Mouse (Mus musculus) CH12.LX (cell line): Measurements from ENCODE around the gene Car8. TPM values are rescaled to one million over a fixed set of nuclear protein-coding genes. Genes with fewer than 3 reads are reported as not detected.

Experiments used
- DNase-seq: peaks from one replicate; pipeline ENCODE4 v3.0.0-alpha.2; 2013; ENCODE audit errors: extremely low read depth
- H3K27ac ChIP-seq: 2 replicates; pipeline ENCODE4 v1.5.1; 2012; ENCODE audit warnings: low read depth, mild to moderate bottlenecking, control low read depth, moderate library complexity; ENCODE audit not compliant: insufficient read depth
- H3K27me3 ChIP-seq: replicated peaks from 2 replicates; pipeline ENCODE3; 2012; ENCODE audit warnings: inconsistent platforms
- H3K36me3 ChIP-seq, 2 experiments: replicated peaks in 1 of 2; 2 replicates each; pipeline versions ENCODE3 to v1.6.1; 2012; ENCODE audit warnings: inconsistent platforms in 1 of 2, low read length in 1 of 2, mild to moderate bottlenecking in 1 of 2, mixed read lengths in 1 of 2, moderate library complexity in 1 of 2; ENCODE audit not compliant: control insufficient read depth in 1 of 2, insufficient read depth in 1 of 2
- H3K4me1 ChIP-seq, 2 experiments: 2 replicates each; pipeline ENCODE4 v1.6.1; 2012; ENCODE audit warnings: inconsistent platforms in 1 of 2, moderate library complexity in 1 of 2; ENCODE audit not compliant: insufficient read depth in 2 of 2, control insufficient read depth in 1 of 2
- H3K4me2 ChIP-seq: 2 replicates; pipeline ENCODE4 v1.6.1; 2012; ENCODE audit warnings: low read depth, mild to moderate bottlenecking, control low read depth; ENCODE audit not compliant: poor library complexity, insufficient read depth, severe bottlenecking
- H3K4me3 ChIP-seq, 3 experiments: fragments of 150-350 bp in 1 of 3; sonication (generic) in 1 of 3; replicated peaks in 1 of 3; 2 replicates each; pipeline versions ENCODE3 to v1.5.1; 2011 to 2012; ENCODE audit warnings: low read depth in 2 of 3, low read length in 2 of 3, mild to moderate bottlenecking in 2 of 3, moderate library complexity in 2 of 3, control low read depth in 1 of 3, improper control_type of control experiment in 1 of 3, inconsistent platforms in 1 of 3, mixed read lengths in 1 of 3; ENCODE audit not compliant: poor library complexity in 1 of 3
- H3K79me2 ChIP-seq: replicated peaks from 2 replicates; pipeline ENCODE4 v1.6.1; 2012; ENCODE audit warnings: mild to moderate bottlenecking, moderate library complexity; ENCODE audit not compliant: control insufficient read depth, poor library complexity, insufficient read depth, severe bottlenecking; ENCODE audit errors: extremely low read depth
- H3K9ac ChIP-seq: 2 replicates; pipeline ENCODE4 v1.6.1; 2012; ENCODE audit warnings: low read depth, mild to moderate bottlenecking, control low read depth, moderate library complexity; ENCODE audit not compliant: insufficient read depth
- H3K9me3 ChIP-seq: replicated peaks from 2 replicates; pipeline ENCODE3; 2012; ENCODE audit warnings: low read length, inconsistent platforms, mixed read lengths
- BHLHE40 ChIP-seq: IDR thresholded peaks from 2 replicates; pipeline ENCODE4 v1.6.1; 2011; ENCODE audit warnings: mild to moderate bottlenecking, low read depth, low read length, improper control_type of control experiment
- CHD2 ChIP-seq: IDR thresholded peaks from 2 replicates; pipeline ENCODE4 v1.6.1; 2011; ENCODE audit warnings: low read length, improper control_type of control experiment
- CTCF ChIP-seq, 2 experiments: IDR thresholded peaks in 1 of 2; conservative IDR thresholded peaks in 1 of 2; 2 replicates each; pipeline ENCODE4 v1.5.1; 2011 to 2012; ENCODE audit warnings: low read depth in 2 of 2, low read length in 2 of 2, improper control_type of control experiment in 1 of 2, inconsistent platforms in 1 of 2, mild to moderate bottlenecking in 1 of 2, moderate library complexity in 1 of 2
- E2F4 ChIP-seq: IDR thresholded peaks from 2 replicates; pipeline ENCODE4 v1.6.1; 2011; ENCODE audit warnings: low read depth, low read length, improper control_type of control experiment; ENCODE audit not compliant: insufficient replicate concordance
- ELF1 ChIP-seq: IDR thresholded peaks from 2 replicates; pipeline ENCODE4 v1.6.1; 2014; ENCODE audit warnings: low read depth, mild to moderate bottlenecking, inconsistent platforms, low read length, improper control_type of control experiment
- ETS1 ChIP-seq: conservative IDR thresholded peaks from 2 replicates; pipeline ENCODE4 v1.6.1; 2012; ENCODE audit warnings: low read depth, mild to moderate bottlenecking, inconsistent platforms, low read length, improper control_type of control experiment, moderate library complexity
- KAT2A ChIP-seq: IDR thresholded peaks from 2 replicates; pipeline ENCODE4 v1.6.1; 2012; ENCODE audit warnings: low read length, improper control_type of control experiment, inconsistent platforms; ENCODE audit not compliant: insufficient replicate concordance
- MAZ ChIP-seq: IDR thresholded peaks from 2 replicates; pipeline ENCODE4 v1.6.1; 2012; ENCODE audit warnings: low read depth, mild to moderate bottlenecking, inconsistent platforms, low read length, improper control_type of control experiment, moderate library complexity
- MEF2A ChIP-seq: IDR thresholded peaks from 2 replicates; pipeline ENCODE4 v1.6.1; 2014; ENCODE audit warnings: low read depth, mild to moderate bottlenecking, inconsistent platforms, low read length, improper control_type of control experiment, borderline replicate concordance
- MXI1 ChIP-seq: IDR thresholded peaks from 2 replicates; pipeline ENCODE4 v1.6.1; 2011; ENCODE audit warnings: mild to moderate bottlenecking, low read depth, low read length, improper control_type of control experiment
- RAD21 ChIP-seq: IDR thresholded peaks from 2 replicates; pipeline ENCODE4 v1.6.1; 2011; ENCODE audit warnings: low read depth, mild to moderate bottlenecking, low read length, improper control_type of control experiment, moderate library complexity
- RCOR1 ChIP-seq: conservative IDR thresholded peaks from 2 replicates; pipeline ENCODE4 v1.6.1; 2012; ENCODE audit warnings: low read depth, mild to moderate bottlenecking, inconsistent platforms, low read length, improper control_type of control experiment
- SMC3 ChIP-seq: IDR thresholded peaks from 2 replicates; pipeline ENCODE4 v1.6.1; 2011; ENCODE audit warnings: low read depth, low read length, improper control_type of control experiment
- TBP ChIP-seq: conservative IDR thresholded peaks from 2 replicates; pipeline ENCODE4 v1.6.1; 2011; ENCODE audit warnings: low read depth, low read length, improper control_type of control experiment
- TCF12 ChIP-seq: IDR thresholded peaks from 2 replicates; pipeline ENCODE4 v1.6.1; 2014; ENCODE audit warnings: low read depth, mild to moderate bottlenecking, inconsistent platforms, low read length, improper control_type of control experiment
- UBTF ChIP-seq: IDR thresholded peaks from 2 replicates; pipeline ENCODE4 v1.6.1; 2012; ENCODE audit warnings: low read depth, mild to moderate bottlenecking, inconsistent platforms, low read length, improper control_type of control experiment, moderate library complexity
- USF2 ChIP-seq: conservative IDR thresholded peaks from 2 replicates; pipeline ENCODE4 v1.6.1; 2011; ENCODE audit warnings: low read depth, low read length, improper control_type of control experiment
- ZKSCAN1 ChIP-seq: IDR thresholded peaks from 2 replicates; pipeline ENCODE4 v1.6.1; 2012; ENCODE audit warnings: low read depth, inconsistent platforms, low read length, improper control_type of control experiment, borderline replicate concordance
- ZMIZ1 ChIP-seq: IDR thresholded peaks from 2 replicates; pipeline ENCODE4 v1.6.1; 2012; ENCODE audit warnings: low read depth, mild to moderate bottlenecking, inconsistent platforms, low read length, improper control_type of control experiment
- dilution Hi-C: fragments of 300-500 bp; cut with MboI; formaldehyde crosslinking; loops from 2 replicates; pipeline ENCODE4 v1.14.3; 2020; ENCODE audit warnings: low sequenced_read_pairs; ENCODE audit not compliant: extremely low pct_unique_long_range_greater_than_20kb, extremely low pct_ligation_motif_present
- in situ Hi-C: fragments of 300-500 bp; cut with MboI; formaldehyde crosslinking; loops from 3 replicates; pipeline ENCODE4 v1.14.3; 2019; ENCODE audit warnings: low sequenced_read_pairs, low pct_ligation_motif_present, low pct_unique_long_range_greater_than_20kb, mixed read lengths
- polyA plus RNA-seq: library from polyadenylated mRNA; unstranded; fragments of >175 nt; gene quantifications from 2 replicates; pipeline ENCODE4 v1.2.1, GENCODE M21; 2012; ENCODE audit warnings: low read depth; ENCODE audit not compliant: insufficient read length
- total RNA-seq, 2 experiments: library from RNA; depleted of rRNA; stranded (reverse); fragments of 300-350 nt in 1 of 2; fragments of >200 nt in 1 of 2; gene quantifications; 2 replicates each; pipeline ENCODE4 v1.2.3; 2012 to 2014

Gene Car8
- total and polyA plus RNA-seq, 3 experiments: not detected

DNA sequence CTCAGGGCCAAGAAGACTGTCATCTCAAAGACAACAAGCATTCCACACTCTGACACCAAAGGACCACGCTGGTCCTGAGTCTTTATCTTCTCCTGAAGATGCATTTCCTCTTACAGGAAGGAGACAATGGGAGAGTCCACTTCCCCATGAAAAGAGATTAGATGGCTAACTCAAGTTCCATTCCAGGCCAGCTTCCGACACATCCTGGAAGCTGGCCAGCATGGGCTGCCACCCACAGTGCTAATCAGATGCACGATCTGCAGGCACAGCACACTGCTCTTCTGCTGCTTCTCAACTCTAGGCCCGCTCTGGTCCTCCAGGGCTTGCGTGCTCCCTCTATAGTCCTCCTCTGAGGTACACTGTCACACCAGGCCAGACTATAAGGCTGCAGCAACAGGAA lies 40.8 kb downstream of the Car8 start:
- H3K4me3 ChIP-seq: no peak overlapping the region
- no peak for TF ChIP-seq SMC3
- TF ChIP-seq ZKSCAN1: no peak
- no peak for TF ChIP-seq TCF12
- TF ChIP-seq UBTF: no peak
- no peak for TF ChIP-seq TBP
- TF ChIP-seq KAT2A: no peak
- no peak for TF ChIP-seq CHD2
- TF ChIP-seq BHLHE40: no peak
- TF ChIP-seq MAZ: no peak
- no peak for TF ChIP-seq RCOR1
- no peak for TF ChIP-seq ETS1
- TF ChIP-seq MEF2A: no peak
- no peak for TF ChIP-seq E2F4
- no peak for TF ChIP-seq ZMIZ1
- TF ChIP-seq MXI1: no peak
- H3K9ac ChIP-seq: no peak overlapping the region
- no peak overlapping the region for H3K4me2 ChIP-seq
- no peak overlapping the region for H3K27ac ChIP-seq
- H3K9me3 ChIP-seq: no peaks in the 10 kb centered on the region
- H3K27me3 ChIP-seq: no peaks in the 10 kb centered on the region
- peaks cover 0 to 9% of the 10 kb centered on the region in 2 experiments; a peak in 1 of 4 replicates for H3K4me1 ChIP-seq
- H3K36me3 ChIP-seq: no peaks in the 10 kb centered on the region
- dilution Hi-C loops (no loop called here), in situ Hi-C loops (loop anchor here (25.0 kb wide), 1 partner anchor 164 kb away; no protein-coding TSS in a partner anchor)
- no peak for DNase-seq
- H3K79me2 ChIP-seq: no peaks in the 10 kb centered on the region

DNA sequence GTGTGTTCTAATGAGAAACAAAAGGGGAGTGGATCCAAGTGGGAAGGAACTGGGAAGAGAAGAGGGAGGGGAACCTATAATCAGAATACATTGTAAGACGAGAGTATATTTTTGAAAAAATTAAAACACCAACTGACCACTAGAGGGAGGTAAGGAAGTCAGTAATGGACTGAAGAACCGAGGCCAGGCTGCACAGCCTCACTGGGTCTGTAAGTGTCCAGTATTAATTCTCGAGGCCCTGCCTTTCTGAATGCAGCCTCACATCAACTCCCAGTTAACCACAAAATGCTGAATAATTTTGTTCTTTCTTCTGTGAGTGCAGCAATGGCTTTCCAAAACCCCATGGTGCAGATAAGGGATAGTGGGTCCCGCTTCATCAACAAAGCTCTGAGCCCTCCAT lies 48.4 kb downstream of the Car8 start:
- Histone ChIP-seq H3K4me3 (no peak overlapping the region), H3K27ac (no peak overlapping the region), H3K36me3 (no peaks in the 10 kb centered on the region), H3K9me3 (no peaks in the 10 kb centered on the region), H3K9ac (no peak overlapping the region), H3K4me1 (no peaks in the 10 kb centered on the region), H3K4me2 (no peak overlapping the region), H3K27me3 (no peaks in the 10 kb centered on the region), H3K79me2 (no peaks in the 10 kb centered on the region)
- TF ChIP-seq USF2 (no peak), ELF1 (no peak), CTCF (conservative IDR thresholded peaks at IDR 0.05 in 1 of 2, IDR thresholded peaks at IDR 0.05 in 1 of 2; ENCODE audit: low read depth in 2 of 2, low read length in 2 of 2) (peak in 1 of 2 experiments; percentile 65; a peak in 2 of 4 replicates), SMC3 (peak; percentile 60), RAD21 (peak; percentile 55)
- DNase-seq: peak; percentile 21
- dilution Hi-C loops (no loop called here), in situ Hi-C loops (loop anchor here (25.0 kb wide), 1 partner anchor 172 kb away; no protein-coding TSS in a partner anchor)
